Mouse (Mus musculus) cerebellum, adult 2 months (tissue): ENCODE data around the gene Fut2.

Experiments used
- CTCF ChIP-seq: fragments of 200-500 bp; IDR thresholded peaks from 2 replicates; pipeline ENCODE4 v1.5.1; 2011; ENCODE audit warnings: low read depth, mild to moderate bottlenecking, control low read depth, low read length, moderate library complexity, borderline replicate concordance; ENCODE audit not compliant: insufficient read depth
- POLR2A ChIP-seq: fragments of 200-500 bp; IDR thresholded peaks from 2 replicates; pipeline ENCODE4 v1.6.1; 2011; ENCODE audit warnings: low read length, control low read depth, borderline replicate concordance; ENCODE audit not compliant: insufficient read depth

DNA sequence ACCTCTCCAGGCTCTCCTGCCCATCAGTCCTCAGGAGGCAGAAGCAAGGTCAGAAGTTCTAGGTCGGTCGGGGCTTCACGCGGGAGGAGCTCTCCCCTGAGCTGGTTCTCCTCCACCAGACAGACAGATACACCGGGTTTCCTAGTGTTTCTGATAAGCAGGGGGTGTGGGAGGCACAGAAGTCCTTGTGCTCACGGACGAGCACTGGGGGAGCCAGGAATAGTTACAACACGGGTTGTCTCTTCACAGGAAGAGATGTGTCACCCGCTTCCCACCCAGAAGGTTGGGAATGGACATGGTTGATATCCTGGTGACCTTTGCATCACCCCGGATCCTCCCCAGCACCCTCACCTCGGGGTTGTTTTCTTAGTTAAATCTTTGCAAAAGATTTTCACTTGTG lies 23.6 kb upstream of the Fut2 start:
- TF ChIP-seq CTCF (no peak), POLR2A (no peak)
